Mouse (Mus musculus): ENCODE results near the gene Synrg.
A peak's percentile ranks its signal among the peaks of the same experiment; 100 is the strongest.

Synrg gene

DNA sequence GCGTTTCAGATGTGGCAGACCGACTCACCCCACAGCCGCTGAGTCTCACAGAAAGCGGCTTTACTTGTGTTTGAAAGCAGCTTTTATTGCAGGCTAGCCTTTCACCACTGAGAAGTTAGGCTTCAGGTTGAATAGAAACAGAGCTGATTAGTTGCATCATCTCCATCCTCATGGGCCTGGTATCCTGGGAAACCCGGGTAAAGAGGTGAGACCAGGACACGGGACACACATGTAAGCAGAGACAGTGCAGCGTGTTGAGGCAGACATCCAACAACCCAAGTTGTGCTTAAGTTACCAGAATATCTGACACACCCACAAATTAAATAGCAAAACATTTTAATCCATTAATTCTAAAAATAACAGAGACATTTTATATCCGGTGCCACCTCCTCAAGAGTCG lies 114.4 kb downstream of the Synrg start:
- DNase-seq: no peak

GRCm38 (mm10) chr11:84079361-84079760 lies 115.1 kb downstream of the Synrg start:
- no peak for DNase-seq

DNA sequence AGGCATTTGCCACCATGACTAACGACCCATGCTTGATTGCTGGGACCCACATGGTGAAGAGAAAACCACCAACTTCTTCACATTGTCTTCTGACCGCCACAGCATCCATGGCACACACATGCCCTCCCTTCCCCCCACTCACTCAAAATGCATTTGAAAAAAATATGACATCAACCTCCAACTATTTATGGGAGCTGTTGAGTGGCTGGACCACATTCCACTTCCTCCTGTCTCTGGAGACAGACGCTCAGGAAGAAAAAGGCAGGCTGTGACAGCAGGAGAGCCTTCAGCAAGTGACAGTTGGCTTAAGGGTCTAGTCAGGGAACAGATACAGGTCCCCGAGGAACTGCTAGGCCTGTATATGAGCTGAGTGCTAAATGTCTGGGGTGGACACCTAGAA lies 115.7 kb downstream of the Synrg start:
- peak; percentile 33 to 35 for DNase-seq

GRCm38 (mm10) chr11:84080327-84080726 lies 116.1 kb downstream of the Synrg start:
- no peak for DNase-seq

- DNase-seq: no peak
Measured at GRCm38 (mm10) chr11:84081901-84082300, 117.7 kb downstream of the Synrg start.

- no peak for DNase-seq
Measured at GRCm38 (mm10) chr11:84090572-84090971, 126.3 kb downstream of the Synrg start.
